Mouse (Mus musculus) testis, adult 2 months (tissue): ENCODE data around the gene Gm29423. TPM values are rescaled to one million over a fixed set of nuclear protein-coding genes. Genes with fewer than 3 reads are reported as not detected.
"Not testable (repeated sequence)": the region's sequence is repeated elsewhere in the genome, so short reads cannot be mapped to it uniquely, and the experiment has no call there.

Source experiments
- H3K27ac ChIP-seq: fragments of 200-500 bp; 2 replicates; pipeline ENCODE4 v1.5.1; 2012; ENCODE audit warnings: low read depth, low read length; ENCODE audit not compliant: control insufficient read depth, insufficient read depth
- H3K27me3 ChIP-seq: fragments of 200-500 bp; 2 replicates; pipeline ENCODE4 v1.6.1; 2012; ENCODE audit warnings: mild to moderate bottlenecking, low read length, moderate library complexity; ENCODE audit not compliant: control insufficient read depth, insufficient read depth
- H3K36me3 ChIP-seq: fragments of 200-500 bp; 2 replicates; pipeline ENCODE4 v1.6.1; 2012; ENCODE audit warnings: mild to moderate bottlenecking, low read length; ENCODE audit not compliant: control insufficient read depth, insufficient read depth
- H3K4me1 ChIP-seq: fragments of 200-500 bp; 2 replicates; pipeline ENCODE4 v1.6.1; 2012; ENCODE audit warnings: low read length; ENCODE audit not compliant: control insufficient read depth, insufficient read depth
- H3K4me3 ChIP-seq: fragments of 200-500 bp; 2 replicates; pipeline ENCODE4 v1.5.1; 2012; ENCODE audit warnings: low read depth, mild to moderate bottlenecking, low read length, moderate library complexity, mixed read lengths; ENCODE audit not compliant: control insufficient read depth
- polyA plus RNA-seq: library from polyadenylated mRNA; depleted of rRNA; stranded (reverse); fragments of >200 nt; gene quantifications from 2 replicates; pipeline ENCODE4 v1.2.3, GENCODE M21; 2012; rRNA removed

Gene Gm29423
- polyA plus RNA-seq: 0.91 TPM in 1 of 2 replicates, not detected in the other

DNA sequence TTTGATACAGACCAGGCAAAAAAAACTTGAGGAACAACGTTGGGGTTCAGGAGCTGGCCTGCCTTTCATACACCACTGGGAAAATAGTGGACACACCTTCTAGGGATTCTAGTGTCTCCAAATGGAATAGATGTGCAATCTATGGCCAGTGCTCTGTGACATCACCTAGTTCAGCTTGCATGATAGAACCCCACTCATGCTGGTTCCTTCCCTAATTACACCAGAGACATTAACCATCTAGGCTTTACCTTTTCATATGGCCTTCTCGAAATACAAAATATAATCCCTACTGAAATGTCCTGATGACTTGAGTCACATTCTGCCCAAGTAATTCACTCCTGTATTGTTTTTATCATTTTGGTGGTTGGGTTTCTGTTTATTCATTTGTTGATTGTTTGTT, at the start of gene Gm29423, which contains the start of gene Gm29644:
Gene Gm29423 (minus strand): TSS at position 101 of the 400 bp plus-strand sequence.
Gene Gm29644 (minus strand): TSS at position 157 of the 400 bp plus-strand sequence.
- H3K27me3 ChIP-seq, H3K4me1 ChIP-seq, H3K27ac ChIP-seq, H3K36me3 ChIP-seq, H3K4me3 ChIP-seq: not testable (repeated sequence)

DNA sequence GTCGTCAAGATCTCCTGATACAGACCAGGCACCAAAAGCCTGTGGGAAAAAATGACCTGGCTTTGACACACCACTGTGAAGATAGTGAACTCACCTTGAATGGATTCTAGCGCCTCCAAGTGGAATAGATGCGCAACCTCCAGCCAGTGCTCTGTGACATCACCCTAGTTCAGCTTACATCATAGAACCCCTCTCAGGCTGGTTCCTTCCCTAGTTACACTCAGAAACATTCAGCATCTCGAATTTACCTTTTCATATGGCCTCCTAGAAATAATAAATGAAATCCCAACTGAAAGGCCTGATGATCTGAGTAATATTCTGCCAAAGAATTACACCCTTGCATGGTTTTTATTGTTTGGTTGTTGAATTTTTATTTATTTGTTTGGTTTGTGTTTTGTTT, 29.5 kb downstream of the Gm29423 start, which contains the start of gene Gm21118:
Gene Gm21118 (minus strand): TSS at position 101 of the 400 bp plus-strand sequence.
- H3K4me3 ChIP-seq, H3K4me1 ChIP-seq: not testable (repeated sequence)

More for the DNA sequence above, 29.5 kb downstream of the Gm29423 start, which contains the start of gene Gm21118:
- not testable (repeated sequence) for H3K27ac ChIP-seq, H3K36me3 ChIP-seq, H3K27me3 ChIP-seq

Other genes with a start within 250 kb of the Gm29423 start
- gene Gm21118, start 29.6 kb downstream of the Gm29423 start, polyA plus RNA-seq: 5.8 and 6.7 TPM in 2 replicates
- gene Gm29644, start 56 bp upstream of the Gm29423 start, polyA plus RNA-seq: not detected in 2 replicates
- gene Gm20888, start 138.6 kb upstream of the Gm29423 start, polyA plus RNA-seq: not detected in 2 replicates